Mouse (Mus musculus): ENCODE data around the gene Reck. TPM values are rescaled to one million over a fixed set of nuclear protein-coding genes. Genes with fewer than 3 reads are reported as not detected.
A peak's percentile ranks its signal among the peaks of the same experiment; 100 is the strongest.

Reck gene
- total RNA-seq, 2 experiments from 2014 or later, result 6.0 to 7.1 TPM

- intact Hi-C loops (cut with DNase I), result no loop called here
- DNase-seq (ENCODE audit: low spot score in 2 of 2), result peak in 1 of 2 experiments; percentile 52
Observed at GRCm38 (mm10) chr4:43897209-43897608, 21.9 kb downstream of the Reck start.

GRCm38 (mm10) chr4:43899197-43899596 is 23.9 kb downstream of the Reck start:
- intact Hi-C loops (cut with DNase I), result no loop called here
- DNase-seq (ENCODE audit: low spot score in 2 of 2), result no peak

- intact Hi-C loops (cut with DNase I), result no loop called here
- no peak for DNase-seq (ENCODE audit: low spot score in 2 of 2)
Observed at GRCm38 (mm10) chr4:43903690-43904089, 28.4 kb downstream of the Reck start.

- DNase-seq (ENCODE audit: low spot score in 2 of 2), result peak; percentile 60 to 77
- intact Hi-C loops (cut with DNase I), result loop anchor here (5.0 kb wide), 1 partner anchor 76 kb away; the partner anchor contains the start of gene Ccin
Observed at GRCm38 (mm10) chr4:43906443-43906842, 31.1 kb downstream of the Reck start.

GRCm38 (mm10) chr4:43918221-43918620 is 42.9 kb downstream of the Reck start:
- intact Hi-C loops (cut with DNase I), result no loop called here
- DNase-seq (ENCODE audit: low spot score in 2 of 2), result no peak

GRCm38 (mm10) chr4:43920602-43921001 is 45.3 kb downstream of the Reck start:
- no peak for DNase-seq (ENCODE audit: low spot score in 2 of 2)
- intact Hi-C loops (cut with DNase I), result no loop called here

- DNase-seq (ENCODE audit: low spot score in 2 of 2), result no peak
- intact Hi-C loops (cut with DNase I), result no loop called here
Observed at GRCm38 (mm10) chr4:43925125-43925524, 49.8 kb downstream of the Reck start.

- intact Hi-C loops (cut with DNase I), result loop anchor here (1.0 kb wide), 1 partner anchor 57 kb away; no protein-coding TSS in a partner anchor
- DNase-seq (ENCODE audit: low spot score in 2 of 2), result peak; percentile 73 to 83
Observed at GRCm38 (mm10) chr4:43925779-43926178, 50.4 kb downstream of the Reck start.

- intact Hi-C loops (cut with DNase I), result no loop called here
- no peak for DNase-seq (ENCODE audit: low spot score in 2 of 2)
Observed at GRCm38 (mm10) chr4:43927826-43928225, 52.5 kb downstream of the Reck start.

- intact Hi-C loops (cut with DNase I), result no loop called here
- DNase-seq (ENCODE audit: low spot score in 2 of 2), result no peak
Observed at GRCm38 (mm10) chr4:43931877-43932276, 56.5 kb downstream of the Reck start.

- no peak for DNase-seq (ENCODE audit: low spot score in 2 of 2)
- intact Hi-C loops (cut with DNase I), result no loop called here
Observed at GRCm38 (mm10) chr4:43936186-43936585, 60.9 kb downstream of the Reck start.

GRCm38 (mm10) chr4:43936749-43937674 is 61.7 kb downstream of the Reck start:
- DNase-seq (ENCODE audit: low spot score in 2 of 2), result no peak
- intact Hi-C loops (cut with DNase I), result no loop called here

- DNase-seq (ENCODE audit: low spot score in 2 of 2), result no peak
Observed at GRCm38 (mm10) chr4:43941315-43941714, 66.0 kb downstream of the Reck start.

GRCm38 (mm10) chr4:43942421-43942820 is 67.1 kb downstream of the Reck start:
- intact Hi-C loops (cut with DNase I), result no loop called here
- no peak for DNase-seq (ENCODE audit: low spot score in 2 of 2)

More at GRCm38 (mm10) chr4:43941315-43941714, 66.0 kb downstream of the Reck start:
- intact Hi-C loops (cut with DNase I), result no loop called here

GRCm38 (mm10) chr4:43947571-43947970 is 72.2 kb downstream of the Reck start:
- no peak for DNase-seq (ENCODE audit: low spot score in 2 of 2)
- intact Hi-C loops (cut with DNase I), result no loop called here

GRCm38 (mm10) chr4:43957292-43957845 is 82.0 kb downstream of the Reck start, which contains the start of gene Glipr2:
Gene Glipr2 (plus strand): TSS chr4:43957401.
- peak; percentile 42 to 43 for DNase-seq (ENCODE audit: low spot score in 2 of 2)
- intact Hi-C loops (cut with DNase I), result loop anchor here (1.0 kb wide), 1 partner anchor 25 kb away; no protein-coding TSS in a partner anchor

GRCm38 (mm10) chr4:43957846-43958461 is 82.6 kb downstream of the Reck start:
- peak in 1 of 2 experiments; percentile 10 for DNase-seq (ENCODE audit: low spot score in 2 of 2)
- intact Hi-C loops (cut with DNase I), result loop anchor here (1.0 kb wide), 1 partner anchor 24 kb away; no protein-coding TSS in a partner anchor

- no peak for DNase-seq (ENCODE audit: low spot score in 2 of 2)
- intact Hi-C loops (cut with DNase I), result no loop called here
Observed at GRCm38 (mm10) chr4:43959523-43960179, 84.3 kb downstream of the Reck start.

- no peak for DNase-seq (ENCODE audit: low spot score in 2 of 2)
- intact Hi-C loops (cut with DNase I), result no loop called here
Observed at GRCm38 (mm10) chr4:43960207-43960606, 84.9 kb downstream of the Reck start.
